28 mouse cellular contexts compared by ENCODE assay signal in the genomic region with DNA sequence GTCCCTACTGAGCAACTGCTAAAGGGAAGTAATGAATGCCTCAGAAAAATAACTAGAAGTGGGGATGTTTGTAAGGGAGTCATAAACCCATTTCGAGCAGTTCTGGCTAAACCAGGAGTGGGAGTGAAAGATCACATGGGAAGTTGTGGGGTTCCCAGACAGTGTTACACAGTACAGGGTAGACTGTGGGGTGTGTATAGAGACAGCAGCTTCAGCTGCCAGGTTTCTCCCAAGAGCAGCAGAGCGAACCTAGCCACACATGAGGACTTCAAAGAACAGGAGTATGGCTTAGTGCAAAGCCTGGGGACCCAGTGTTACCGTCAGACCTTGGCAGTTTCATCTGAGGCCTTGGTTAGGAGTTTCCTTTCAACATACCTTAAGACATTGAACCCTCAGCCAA. TPM values are rescaled to one million over a fixed set of nuclear protein-coding genes. Genes with fewer than 3 reads are reported as not detected.
"Had no signal": no experiment of that assay in that cellular context is flagged by ENCODE, and none has a peak within 500 bp of the region (broad histone marks: within the 10 kb centered on the region; RNA-seq: fewer than 3 reads in every experiment).

No protein-coding gene starts in this region.

- H3K4me2 ChIP-seq: heart, embryonic 11.5 days; heart, embryonic 13.5 days; heart, embryonic 15.5 days; hindbrain, embryonic 13.5 days; hindbrain, embryonic 15.5 days; intestine, embryonic 15.5 days; limb, embryonic 12.5 days; liver, embryonic 11.5 days; liver, embryonic 13.5 days; liver, embryonic 15.5 days had no signal

- DNase-seq: gastrocnemius, adult 2 months; gastrocnemius, postnatal 10 days; gastrocnemius, postnatal 25 days; heart, adult 18-20 months; heart, postnatal 14 days; heart, postnatal 36 days; kidney, adult 18-20 months; kidney, adult 8-10 months; kidney, postnatal 10 days; kidney, postnatal 25 days; kidney, postnatal 4 days; liver; liver, embryonic 13.5 days had no signal

- H3K36me3 ChIP-seq: intestine, embryonic 15.5 days; limb, embryonic 10.5 days; limb, embryonic 12.5 days; liver, embryonic 13.5 days; liver, embryonic 15.5 days had no signal

- H3K27me3 ChIP-seq: heart, embryonic 13.5 days; heart, embryonic 15.5 days; hindbrain, embryonic 13.5 days; hindbrain, embryonic 15.5 days; intestine, embryonic 15.5 days; limb, embryonic 12.5 days; liver, embryonic 13.5 days; liver, embryonic 15.5 days had no signal

- H3K4me3 ChIP-seq: gastrocnemius, adult 2 months; heart, embryonic 13.5 days; heart, embryonic 15.5 days; hindbrain, embryonic 13.5 days; hindbrain, embryonic 15.5 days; intestine, embryonic 15.5 days; layer of hippocampus, adult 2 months; left cerebral cortex, adult 2 months; limb, embryonic 10.5 days; limb, embryonic 12.5 days; liver, embryonic 13.5 days; liver, embryonic 15.5 days had no signal

- H3K9me3 ChIP-seq: heart, embryonic 13.5 days; heart, embryonic 15.5 days; hindbrain, embryonic 13.5 days; hindbrain, embryonic 15.5 days; intestine, embryonic 15.5 days; limb, embryonic 10.5 days; limb, embryonic 12.5 days; liver, embryonic 13.5 days; liver, embryonic 15.5 days had no signal

- H3K4me1 ChIP-seq: hindbrain, embryonic 13.5 days; hindbrain, embryonic 15.5 days; intestine, embryonic 15.5 days; limb, embryonic 10.5 days; liver, embryonic 13.5 days; liver, embryonic 15.5 days had no signal

- H3K9ac ChIP-seq: heart, embryonic 13.5 days; heart, embryonic 15.5 days; hindbrain, embryonic 13.5 days; hindbrain, embryonic 15.5 days; intestine, embryonic 15.5 days; limb, embryonic 12.5 days; liver, embryonic 13.5 days; liver, embryonic 15.5 days had no signal

- ATAC-seq: inflammation-experienced regulatory T-cells, adult 6 months; intestine, embryonic 15.5 days; intestine, postnatal 0 days had no signal

- H3K27ac ChIP-seq: gastrocnemius, adult 2 months; heart, embryonic 13.5 days; heart, embryonic 15.5 days; hindbrain, embryonic 13.5 days; hindbrain, embryonic 15.5 days; intestine, embryonic 15.5 days; layer of hippocampus, adult 2 months; left cerebral cortex, adult 2 months; limb, embryonic 10.5 days; limb, embryonic 12.5 days; liver, embryonic 13.5 days; liver, embryonic 15.5 days had no signal

RNA-seq across cellular contexts. Expression of a gene that starts 57.7 kb away (rescaled TPM):
- polyA plus RNA-seq: heart, embryonic 13.5 days; heart, embryonic 15.5 days; hindbrain, embryonic 13.5 days; intestine, embryonic 15.5 days; intestine, postnatal 0 days; kidney, embryonic 16.5 days; limb, embryonic 12.5 days had no signal
